Mouse (Mus musculus) myocyte (in vitro differentiated cells): ENCODE results near the gene Cmtm4. TPM values are rescaled to one million over a fixed set of nuclear protein-coding genes. Genes with fewer than 3 reads are reported as not detected.

Experiments
- H3K27me3 ChIP-seq: one replicate; pipeline ENCODE4 v1.6.1; 2011; ENCODE audit not compliant: control insufficient read depth, insufficient read depth, insufficient read length
- H3K36me3 ChIP-seq: one replicate; pipeline ENCODE4 v1.6.1; 2011; ENCODE audit not compliant: control insufficient read depth, insufficient read depth
- H3K4me2 ChIP-seq: one replicate; pipeline ENCODE4 v1.6.1; 2011; ENCODE audit warnings: low read depth, control low read depth
- H3K4me3 ChIP-seq: one replicate; pipeline ENCODE4 v1.5.1; 2011; ENCODE audit warnings: mild to moderate bottlenecking, control low read depth, moderate library complexity
- H3K79me2 ChIP-seq: one replicate; pipeline ENCODE4 v1.6.1; 2011; ENCODE audit not compliant: control insufficient read depth, insufficient read depth
- H3ac ChIP-seq: one replicate; pipeline ENCODE4 v1.6.1; 2011; ENCODE audit not compliant: control insufficient read depth, insufficient read length
- CEBPB ChIP-seq: IDR thresholded peaks from 2 replicates; pipeline ENCODE4 v1.6.1; 2011; ENCODE audit warnings: mild to moderate bottlenecking, moderate library complexity; ENCODE audit not compliant: poor library complexity, insufficient read depth, severe bottlenecking
- E2F4 ChIP-seq: IDR thresholded peaks from one replicate; pipeline ENCODE4 v1.6.1; 2011; ENCODE audit warnings: mild to moderate bottlenecking, control low read depth, moderate library complexity; ENCODE audit not compliant: insufficient read depth
- MAX ChIP-seq: IDR thresholded peaks from one replicate; pipeline ENCODE4 v1.6.1; 2011; ENCODE audit warnings: low read depth, mild to moderate bottlenecking, control low read depth
- MYOD1 ChIP-seq, 3 experiments: IDR thresholded peaks; one replicate each; pipeline ENCODE4 v1.6.1; 2011; ENCODE audit warnings: control low read depth in 2 of 3, low read depth in 2 of 3, mild to moderate bottlenecking in 2 of 3, moderate library complexity in 1 of 3; ENCODE audit not compliant: insufficient read length in 2 of 3, control insufficient read depth in 1 of 3
- MYOG ChIP-seq, 3 experiments: IDR thresholded peaks; one replicate each; pipeline ENCODE4 v1.6.1; 2011; ENCODE audit warnings: control low read depth in 2 of 3, low read depth in 2 of 3, mild to moderate bottlenecking in 2 of 3; ENCODE audit not compliant: insufficient read length in 2 of 3, control insufficient read depth in 1 of 3, insufficient read depth in 1 of 3
- POLR2A ChIP-seq: IDR thresholded peaks from one replicate; pipeline ENCODE4 v1.6.1; 2011; ENCODE audit warnings: low read depth, mild to moderate bottlenecking, control low read depth, moderate library complexity; ENCODE audit not compliant: insufficient read length
- POLR2AphosphoS2 ChIP-seq: IDR thresholded peaks from one replicate; pipeline ENCODE4 v1.6.1; 2011; ENCODE audit warnings: low read depth, control low read depth; ENCODE audit not compliant: insufficient read length
- REST ChIP-seq: IDR thresholded peaks from one replicate; pipeline ENCODE4 v1.6.1; 2011; ENCODE audit warnings: mild to moderate bottlenecking, control low read depth, moderate library complexity; ENCODE audit not compliant: insufficient read depth, insufficient read length
- SRF ChIP-seq: IDR thresholded peaks from one replicate; pipeline ENCODE4 v1.6.1; 2011; ENCODE audit warnings: low read depth; ENCODE audit not compliant: control insufficient read depth, insufficient read length
- TCF12 ChIP-seq: IDR thresholded peaks from one replicate; pipeline ENCODE4 v1.6.1; 2011; ENCODE audit warnings: mild to moderate bottlenecking, control low read depth; ENCODE audit not compliant: poor library complexity, insufficient read depth, severe bottlenecking
- TCF3 ChIP-seq: IDR thresholded peaks from one replicate; pipeline ENCODE4 v1.6.1; 2011; ENCODE audit warnings: low read depth, control low read depth; ENCODE audit not compliant: insufficient read length
- USF1 ChIP-seq: IDR thresholded peaks from one replicate; pipeline ENCODE4 v1.6.1; 2011; ENCODE audit warnings: low read depth, mild to moderate bottlenecking, control low read depth, moderate library complexity
- polyA plus RNA-seq: library from polyadenylated mRNA; unstranded; fragments of >200 nt; fragmentation: generic; extraction: Trizol; gene quantifications from one replicate; pipeline ENCODE4 v1.2.1, GENCODE M21; 2012; ENCODE audit warnings: missing spikeins

The Cmtm4 gene
- polyA plus RNA-seq, 1 experiment: 5.5 TPM

DNA sequence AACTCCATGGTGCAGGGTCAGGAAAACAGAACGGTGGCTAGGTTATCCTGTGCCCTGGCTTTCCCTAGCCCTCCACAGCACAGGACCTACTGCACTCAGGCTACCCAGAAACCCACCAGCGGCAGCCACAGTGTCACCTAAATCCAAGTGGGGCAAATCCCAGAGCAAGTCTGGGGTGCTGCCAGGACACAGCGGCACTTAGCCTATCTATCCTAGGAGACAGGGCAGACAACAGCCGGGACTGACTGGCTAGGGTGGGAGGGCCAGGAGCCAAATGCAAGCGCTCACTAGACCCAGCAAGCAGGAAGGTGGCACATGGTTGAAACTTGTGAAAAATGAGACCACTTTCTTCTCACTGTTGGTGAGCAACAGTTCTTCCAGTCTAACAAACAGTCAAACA lies 46.6 kb downstream of the Cmtm4 start:
- H3ac ChIP-seq: no peak overlapping the region
- H3K36me3 ChIP-seq: no peaks in the 10 kb centered on the region
- no peaks in the 10 kb centered on the region for H3K27me3 ChIP-seq
- no peak overlapping the region for H3K4me2 ChIP-seq
- no peak overlapping the region for H3K4me3 ChIP-seq
- no peaks in the 10 kb centered on the region for H3K79me2 ChIP-seq
- TF ChIP-seq TCF3: no peak
- TF ChIP-seq E2F4: no peak
- no peak for TF ChIP-seq MYOG (IDR thresholded peaks at IDR 0.05; ENCODE audit: control insufficient read depth in 1 of 3, insufficient read depth in 1 of 3, insufficient read length in 2 of 3, low read depth in 2 of 3)
- TF ChIP-seq TCF12: no peak
- no peak for TF ChIP-seq SRF
- TF ChIP-seq MYOD1 (IDR thresholded peaks at IDR 0.05; ENCODE audit: control insufficient read depth in 1 of 3, insufficient read length in 2 of 3, low read depth in 2 of 3): no peak
- no peak for TF ChIP-seq CEBPB
- TF ChIP-seq REST: no peak
- no peak for TF ChIP-seq POLR2AphosphoS2
- TF ChIP-seq MAX: no peak
- TF ChIP-seq USF1: no peak
- no peak for TF ChIP-seq POLR2A

GRCm38 (mm10) chr8:104346706-104347105 lies 48.9 kb downstream of the Cmtm4 start:
- Histone ChIP-seq H3ac (no peak overlapping the region), H3K4me3 (no peak overlapping the region), H3K27me3 (no peaks in the 10 kb centered on the region), H3K4me2 (no peak overlapping the region), H3K79me2 (no peaks in the 10 kb centered on the region), H3K36me3 (no peaks in the 10 kb centered on the region)
- no peak for TF ChIP-seq POLR2A
- no peak for TF ChIP-seq TCF12
- no peak for TF ChIP-seq E2F4
- no peak for TF ChIP-seq POLR2AphosphoS2
- no peak for TF ChIP-seq TCF3

DNA sequence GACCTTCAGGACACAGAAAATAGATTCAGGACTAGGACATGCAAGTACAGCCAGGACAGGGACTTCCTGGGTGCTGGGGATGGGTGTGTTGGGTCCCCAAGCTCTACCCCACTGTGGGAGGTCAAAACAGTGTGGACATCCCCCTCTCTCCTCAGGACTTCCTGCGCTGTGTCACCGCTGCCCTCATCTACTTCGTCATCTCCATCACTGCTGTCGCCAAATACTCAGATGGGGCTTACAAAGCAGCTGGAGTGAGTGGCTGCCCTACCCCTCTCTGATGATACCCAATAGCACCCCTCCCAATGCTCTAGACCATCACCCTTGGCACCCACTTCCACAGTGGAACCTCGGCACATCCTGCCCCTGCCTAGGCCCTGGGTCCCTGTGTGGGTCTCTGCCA lies 51.0 kb downstream of the Cmtm4 start:
- no peaks in the 10 kb centered on the region for H3K36me3 ChIP-seq
- H3K27me3 ChIP-seq: no peaks in the 10 kb centered on the region
- no peak overlapping the region for H3K4me2 ChIP-seq
- H3K79me2 ChIP-seq: no peaks in the 10 kb centered on the region
- TF ChIP-seq E2F4: no peak
- no peak for TF ChIP-seq MYOG (IDR thresholded peaks at IDR 0.05; ENCODE audit: control insufficient read depth in 1 of 3, insufficient read depth in 1 of 3, insufficient read length in 2 of 3, low read depth in 2 of 3)
- no peak for TF ChIP-seq USF1
- no peak for TF ChIP-seq REST
- TF ChIP-seq MAX: no peak
- TF ChIP-seq TCF3: no peak
- TF ChIP-seq CEBPB: no peak
- no peak for TF ChIP-seq SRF
- TF ChIP-seq POLR2AphosphoS2: no peak
- no peak for TF ChIP-seq TCF12
- no peak for TF ChIP-seq MYOD1 (IDR thresholded peaks at IDR 0.05; ENCODE audit: control insufficient read depth in 1 of 3, insufficient read length in 2 of 3, low read depth in 2 of 3)
- no peak for TF ChIP-seq POLR2A
- H3K4me3 ChIP-seq: no peak overlapping the region
- no peak overlapping the region for H3ac ChIP-seq

- Histone ChIP-seq H3ac (no peak overlapping the region), H3K27me3 (no peaks in the 10 kb centered on the region), H3K4me2 (no peak overlapping the region), H3K36me3 (no peaks in the 10 kb centered on the region), H3K4me3 (no peak overlapping the region), H3K79me2 (no peaks in the 10 kb centered on the region)
- TF ChIP-seq POLR2A: peak; percentile 40
- TF ChIP-seq MAX: no peak
- TF ChIP-seq POLR2AphosphoS2: peak; percentile 60
These were observed 51.6 kb downstream of the Cmtm4 start for GRCm38 (mm10) chr8:104343957-104344356.

DNA sequence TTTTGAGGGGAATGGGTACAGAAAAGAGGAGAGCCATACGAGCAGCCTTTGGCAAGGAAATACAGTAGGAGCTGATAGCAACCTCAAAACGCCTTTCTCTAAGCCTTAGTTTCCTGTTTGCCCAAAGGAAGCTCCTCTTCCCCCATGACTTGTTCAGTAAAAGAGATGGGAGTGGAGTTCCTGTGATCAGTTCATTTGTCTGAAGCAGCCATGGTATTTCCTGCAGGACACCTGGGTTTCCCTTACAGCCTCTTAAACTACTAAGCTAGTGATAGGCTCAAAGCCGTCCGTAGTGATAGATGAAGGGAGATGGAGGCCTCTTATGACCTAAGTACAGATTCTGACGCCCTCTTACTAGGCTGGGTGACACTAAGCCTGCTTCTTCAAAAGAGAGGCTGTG lies 53.2 kb downstream of the Cmtm4 start:
- Histone ChIP-seq H3K36me3 (no peaks in the 10 kb centered on the region), H3K4me2 (no peak overlapping the region), H3K4me3 (no peak overlapping the region), H3K79me2 (no peaks in the 10 kb centered on the region), H3ac (no peak overlapping the region), H3K27me3 (no peaks in the 10 kb centered on the region)
- TF ChIP-seq POLR2AphosphoS2: no peak
- no peak for TF ChIP-seq TCF12
- TF ChIP-seq E2F4: no peak
- no peak for TF ChIP-seq REST
- TF ChIP-seq POLR2A: no peak
- no peak for TF ChIP-seq TCF3
- TF ChIP-seq SRF: no peak
- no peak for TF ChIP-seq MYOD1 (IDR thresholded peaks at IDR 0.05; ENCODE audit: control insufficient read depth in 1 of 3, insufficient read length in 2 of 3, low read depth in 2 of 3)
- TF ChIP-seq MAX: no peak
- TF ChIP-seq MYOG (IDR thresholded peaks at IDR 0.05; ENCODE audit: control insufficient read depth in 1 of 3, insufficient read depth in 1 of 3, insufficient read length in 2 of 3, low read depth in 2 of 3): no peak
- no peak for TF ChIP-seq USF1
- no peak for TF ChIP-seq CEBPB
